Mouse (Mus musculus) hindbrain, embryonic 12.5 days (tissue): ENCODE data around the gene Mef2c. TPM values are rescaled to one million over a fixed set of nuclear protein-coding genes. Genes with fewer than 3 reads are reported as not detected.

ENCODE experiments used
- ATAC-seq: fragments of 200-750 bp; cut with Nextera tagmentation; 2 replicates; pipeline ENCODE4 v1.8.0; 2017; ENCODE audit warnings: moderate TSS enrichment; ENCODE audit not compliant: low FRiP score
- H3K27ac ChIP-seq: fragments of 300-500 bp; sonication (generic); 2 replicates; pipeline ENCODE4 v1.5.1; 2016; ENCODE audit warnings: mild to moderate bottlenecking
- H3K27me3 ChIP-seq: fragments of 300-500 bp; sonication (generic); 2 replicates; pipeline ENCODE4 v1.6.1; 2016; ENCODE audit warnings: mild to moderate bottlenecking
- H3K36me3 ChIP-seq: fragments of 300-500 bp; sonication (generic); 2 replicates; pipeline ENCODE4 v1.6.1; 2016; ENCODE audit warnings: mild to moderate bottlenecking
- H3K4me1 ChIP-seq: fragments of 300-500 bp; sonication (generic); 2 replicates; pipeline ENCODE4 v1.6.1; 2016
- H3K4me2 ChIP-seq: fragments of 300-500 bp; sonication (generic); replicated peaks from 2 replicates; pipeline ENCODE4 v1.6.1; 2016; ENCODE audit warnings: mild to moderate bottlenecking
- H3K4me3 ChIP-seq: fragments of 300-500 bp; sonication (generic); 2 replicates; pipeline ENCODE4 v1.5.1; 2016; ENCODE audit warnings: mild to moderate bottlenecking
- H3K9ac ChIP-seq: fragments of 300-500 bp; sonication (generic); 2 replicates; pipeline ENCODE4 v1.6.1; 2016; ENCODE audit warnings: mild to moderate bottlenecking, moderate library complexity
- H3K9me3 ChIP-seq: fragments of 300-500 bp; sonication (generic); replicated peaks from 2 replicates; pipeline ENCODE4 v1.6.1; 2016; ENCODE audit warnings: mild to moderate bottlenecking
- WGBS: fragments of 180-500 bp; shearing (Covaris S2); methylation state at CpG from one replicate; pipeline ENCODE4 v1.1.7; 2016; 5-methylcytosine and 5-hydroxymethylcytosine counted together
- polyA plus RNA-seq: library from polyadenylated mRNA; unstranded; fragments of >200 nt; fragmentation: Nextera tagmentation; extraction: Ambion mirVana; gene quantifications from 2 replicates; pipeline ENCODE4 v1.2.1, GENCODE M21; 2016

Mef2c gene
- polyA plus RNA-seq, 1 experiment from 2014 or later = 28.9 TPM

DNA sequence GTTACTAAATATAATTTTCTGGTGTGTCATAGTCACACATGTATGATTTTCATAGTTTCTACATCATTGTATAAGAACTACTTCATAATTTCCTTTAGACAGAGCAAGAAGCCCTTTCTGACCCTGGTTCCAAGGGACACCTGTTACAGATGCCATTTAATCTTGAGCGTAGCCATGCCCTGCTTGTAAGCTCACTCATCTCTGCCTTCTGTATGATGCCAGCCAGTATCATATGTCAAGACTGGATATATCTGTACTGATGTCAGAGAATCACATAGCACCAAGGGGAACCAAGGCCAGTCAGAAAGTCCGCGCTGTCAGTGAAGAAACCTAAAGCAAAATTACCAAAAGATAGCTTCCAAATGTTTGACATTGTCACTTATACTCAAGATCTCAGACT, 133.8 kb downstream of the Mef2c start:
- Histone ChIP-seq H3K9me3 (no peaks in the 10 kb centered on the region), H3K4me3 (no peak overlapping the region), H3K4me2 (no peak overlapping the region), H3K9ac (no peak overlapping the region), H3K36me3 (no peaks in the 10 kb centered on the region), H3K27me3 (no peaks in the 10 kb centered on the region), H3K4me1 (no peaks in the 10 kb centered on the region), H3K27ac (no peak overlapping the region)
- no peak for ATAC-seq
- WGBS = 97% methylated on average over 3 of the region's 3 CpGs

DNA sequence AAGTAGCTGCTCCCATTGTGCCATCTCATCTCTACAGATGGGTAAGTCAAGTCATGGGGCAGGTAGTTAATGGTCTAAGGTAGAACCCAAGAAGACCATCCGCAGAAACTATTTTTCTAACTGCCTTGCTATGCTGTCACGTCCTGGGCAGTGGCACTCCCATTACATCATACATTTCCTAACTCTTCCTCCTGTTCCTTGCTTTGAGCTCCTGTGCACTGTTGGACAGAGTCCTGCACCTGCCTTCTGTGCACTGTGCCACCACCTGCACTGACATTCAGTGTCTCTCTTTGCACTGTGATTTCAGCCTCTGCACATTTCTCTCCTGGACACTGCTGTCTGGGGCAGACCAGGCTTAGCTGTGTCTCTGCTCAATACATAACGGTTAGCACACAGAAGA, 134.9 kb downstream of the Mef2c start:
- no peak overlapping the region for H3K27ac ChIP-seq
- no peaks in the 10 kb centered on the region for H3K4me1 ChIP-seq
- WGBS = 89% methylated on average over 3 of the region's 3 CpGs
- H3K9me3 ChIP-seq = no peaks in the 10 kb centered on the region
- no peak overlapping the region for H3K4me3 ChIP-seq
- no peaks in the 10 kb centered on the region for H3K36me3 ChIP-seq
- no peak for ATAC-seq
- H3K9ac ChIP-seq = no peak overlapping the region
- H3K4me2 ChIP-seq = no peak overlapping the region
- no peaks in the 10 kb centered on the region for H3K27me3 ChIP-seq

DNA sequence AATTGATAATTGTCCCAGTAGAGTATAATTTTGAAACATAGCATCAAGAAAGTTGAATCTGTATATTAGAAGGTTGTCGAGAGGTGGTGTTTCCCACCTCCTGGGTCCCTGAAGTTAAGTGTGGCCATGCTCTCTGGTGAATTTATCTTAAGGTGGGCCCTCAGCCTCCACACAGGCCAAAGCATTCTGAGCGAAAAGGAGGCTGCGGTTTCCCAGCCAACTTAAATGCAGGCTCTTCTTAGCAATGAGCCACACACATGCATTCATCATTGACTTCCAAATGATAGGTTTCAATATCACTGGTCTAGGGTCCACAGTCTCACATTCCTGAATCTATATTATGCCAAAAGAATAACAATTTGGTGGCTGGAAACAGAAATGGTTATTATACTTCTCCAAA, 145.2 kb downstream of the Mef2c start:
- no peak for ATAC-seq
- H3K4me2 ChIP-seq = no peak overlapping the region
- no peak overlapping the region for H3K9ac ChIP-seq
- H3K4me3 ChIP-seq = no peak overlapping the region
- no peaks in the 10 kb centered on the region for H3K27me3 ChIP-seq
- no peak overlapping the region for H3K27ac ChIP-seq
- H3K36me3 ChIP-seq = no peaks in the 10 kb centered on the region
- 93% methylated on average over 3 of the region's 3 CpGs for WGBS
- no peaks in the 10 kb centered on the region for H3K9me3 ChIP-seq
- H3K4me1 ChIP-seq = no peaks in the 10 kb centered on the region

DNA sequence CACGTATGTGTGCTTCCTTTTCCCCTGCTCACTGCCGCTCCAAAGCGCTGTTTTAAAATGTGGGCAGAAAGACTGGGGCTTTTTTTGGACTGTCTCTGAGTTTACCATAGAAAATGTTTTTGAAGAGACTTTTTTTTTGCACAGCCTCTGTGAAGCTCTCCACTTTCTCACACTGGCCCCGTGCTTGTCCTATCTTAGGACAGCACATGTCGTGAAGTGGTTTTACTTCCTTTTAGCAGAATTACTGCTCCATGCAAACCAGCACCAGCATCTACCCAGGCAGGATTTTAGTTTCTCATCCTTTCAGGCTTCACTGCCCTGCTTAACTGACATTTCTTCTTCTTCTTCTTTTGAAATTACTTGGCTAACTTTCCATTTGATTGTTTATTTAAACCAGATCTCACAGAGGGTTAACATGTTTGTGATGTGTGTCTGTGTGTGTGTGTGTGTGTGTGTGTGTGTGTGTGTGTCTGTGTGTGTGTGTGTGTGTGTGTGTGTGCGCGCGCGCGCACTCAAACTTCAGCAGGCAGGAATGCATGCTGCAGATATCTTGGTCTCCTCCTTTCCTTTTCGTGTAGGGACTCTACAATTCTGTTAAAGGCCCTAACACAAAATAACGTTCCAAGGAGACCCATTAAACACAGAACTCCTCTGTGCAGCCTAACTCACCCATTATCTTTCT, 146.1 kb downstream of the Mef2c start:
- 82% methylated on average over 12 of the region's 12 CpGs for WGBS
- Histone ChIP-seq H3K4me2 (no peak overlapping the region), H3K27me3 (no peaks in the 10 kb centered on the region)

DNA sequence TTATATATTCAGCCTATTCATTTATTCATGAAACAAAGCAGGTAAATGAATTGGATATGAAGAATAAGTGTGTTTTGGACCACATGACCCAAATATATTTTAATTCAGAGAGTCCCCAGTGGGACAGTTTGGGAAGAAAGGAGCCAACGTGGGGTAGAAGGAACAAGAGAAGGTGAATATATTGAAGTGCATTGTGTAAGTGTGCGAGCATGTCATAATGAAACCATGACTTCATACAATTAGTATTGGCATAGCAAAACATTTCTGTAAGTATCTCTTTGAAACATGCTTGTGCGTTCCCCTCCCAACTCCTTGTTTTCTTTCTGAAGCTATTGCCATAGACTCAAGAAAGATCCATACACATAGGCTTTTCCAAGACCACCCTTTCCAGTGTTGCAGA, 147.0 kb downstream of the Mef2c start:
- no peaks in the 10 kb centered on the region for H3K27me3 ChIP-seq
- H3K4me1 ChIP-seq = 0 out of 2 replicates have a peak, but pooled peaks cover 3% of the 10 kb centered on the region
- H3K9me3 ChIP-seq = no peaks in the 10 kb centered on the region
- no peaks in the 10 kb centered on the region for H3K36me3 ChIP-seq
- H3K9ac ChIP-seq = no peak overlapping the region
- H3K27ac ChIP-seq = no peak overlapping the region
- no peak overlapping the region for H3K4me3 ChIP-seq
- whole genome bisulfite sequencing = 90% methylated on average over 3 of the region's 3 CpGs
- ATAC-seq = no peak
- no peak overlapping the region for H3K4me2 ChIP-seq

More for the DNA sequence above, 146.1 kb downstream of the Mef2c start:
- H3K4me1 ChIP-seq = no peaks in the 10 kb centered on the region
- no peak overlapping the region for H3K4me3 ChIP-seq
- no peaks in the 10 kb centered on the region for H3K9me3 ChIP-seq
- no peak overlapping the region for H3K9ac ChIP-seq
- no peak for ATAC-seq
- no peaks in the 10 kb centered on the region for H3K36me3 ChIP-seq
- H3K27ac ChIP-seq = no peak overlapping the region

DNA sequence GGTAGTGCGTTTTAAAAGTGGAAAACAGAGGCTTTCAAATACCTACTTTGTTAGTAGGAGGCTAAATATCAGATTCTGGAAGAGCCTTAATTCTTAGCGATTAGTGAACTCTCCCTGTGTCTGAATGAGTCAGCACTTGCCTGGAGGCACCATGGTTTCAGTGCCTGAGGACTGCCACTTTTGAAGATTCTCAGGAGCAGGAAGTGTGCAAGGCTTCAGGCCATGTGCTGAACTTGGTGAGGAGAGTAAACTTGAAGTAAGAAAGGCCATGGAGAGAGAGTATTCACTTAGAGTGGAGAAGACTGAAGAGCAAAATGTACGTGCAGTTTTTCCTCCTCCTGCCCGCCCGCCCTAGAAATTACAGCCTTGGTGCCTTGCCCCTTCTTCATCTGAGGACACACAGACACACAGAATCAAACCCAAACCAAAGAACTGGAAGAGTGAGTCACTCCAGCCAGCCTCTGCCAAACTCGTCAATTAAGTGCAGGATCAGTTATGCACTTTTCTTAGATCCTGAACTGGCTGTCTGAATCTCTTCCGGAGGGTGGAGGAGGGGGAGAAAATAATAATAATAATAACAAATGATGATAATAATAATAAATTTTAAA, 148.2 kb downstream of the Mef2c start:
- 87% methylated on average over 7 of the region's 7 CpGs for WGBS
- Histone ChIP-seq H3K4me3 (no peak overlapping the region), H3K27me3 (no peaks in the 10 kb centered on the region), H3K4me2 (no peak overlapping the region), H3K27ac (no peak overlapping the region), H3K36me3 (no peaks in the 10 kb centered on the region), H3K9me3 (no peaks in the 10 kb centered on the region), H3K4me1 (0 out of 2 replicates have a peak, but pooled peaks cover 3% of the 10 kb centered on the region), H3K9ac (no peak overlapping the region)
- ATAC-seq = no peak

DNA sequence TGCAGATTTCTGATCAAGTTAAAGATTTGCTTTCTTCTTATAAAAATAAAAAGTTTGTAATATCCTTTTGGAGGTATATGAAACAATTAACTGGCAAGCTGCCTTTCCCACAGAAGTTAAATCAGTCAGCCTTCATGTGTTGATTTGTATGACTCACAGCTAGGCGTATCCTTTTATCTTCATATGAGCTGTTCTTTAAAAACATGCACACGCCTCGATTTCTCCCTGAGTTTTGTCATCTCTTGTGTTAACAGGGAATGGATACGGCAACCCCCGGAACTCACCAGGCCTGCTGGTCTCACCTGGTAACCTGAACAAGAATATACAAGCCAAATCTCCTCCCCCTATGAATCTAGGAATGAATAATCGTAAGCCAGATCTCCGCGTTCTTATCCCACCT, 148.7 kb downstream of the Mef2c start:
- Histone ChIP-seq H3K27me3 (no peaks in the 10 kb centered on the region), H3K4me1 (0 out of 2 replicates have a peak, but pooled peaks cover 3% of the 10 kb centered on the region), H3K36me3 (no peaks in the 10 kb centered on the region), H3K9ac (no peak overlapping the region), H3K4me3 (no peak overlapping the region), H3K4me2 (no peak overlapping the region), H3K27ac (no peak overlapping the region), H3K9me3 (no peaks in the 10 kb centered on the region)
- WGBS = 91% methylated on average over 8 of the region's 8 CpGs
- no peak for ATAC-seq

DNA sequence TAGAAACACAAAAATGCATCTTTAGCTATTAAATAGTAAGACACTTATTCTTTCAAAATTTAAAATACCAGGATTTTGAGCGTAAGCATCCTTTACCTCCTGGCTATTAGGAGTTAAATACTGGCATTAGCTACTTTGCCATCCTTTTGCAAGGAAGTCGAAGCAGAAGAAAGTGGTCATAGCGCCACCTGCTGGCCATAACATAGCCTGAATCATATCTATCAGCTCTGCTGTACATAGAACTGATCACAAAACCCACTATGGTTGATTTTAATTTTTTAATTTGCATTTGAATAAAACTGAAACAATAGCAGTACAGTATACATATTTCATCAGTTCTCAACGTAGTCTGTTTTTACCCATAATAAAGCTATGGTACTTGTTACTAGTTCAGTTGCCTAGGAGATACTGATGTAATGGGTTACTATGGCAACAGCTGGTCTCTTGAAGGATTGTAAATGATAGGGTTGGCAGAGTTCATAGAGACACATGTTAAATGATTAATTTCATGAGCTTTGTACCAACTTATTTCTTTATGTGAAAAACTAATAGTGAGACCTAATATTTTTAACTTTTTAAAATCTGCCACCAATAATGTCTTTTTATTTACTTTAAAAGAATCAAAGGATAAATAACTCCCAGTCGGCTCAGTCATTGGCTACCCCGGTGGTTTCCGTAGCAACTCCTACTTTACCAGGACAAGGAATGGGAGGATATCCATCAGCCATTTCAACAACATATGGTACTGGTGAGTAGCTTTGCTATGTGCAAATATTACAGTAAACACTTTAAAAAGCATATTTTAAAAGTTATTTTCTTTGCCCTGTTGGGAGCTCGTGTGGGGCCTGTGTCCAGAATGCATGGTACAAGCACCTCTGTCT, 151.3 kb downstream of the Mef2c start:
- 24% methylated on average over 8 of the region's 8 CpGs for WGBS
- Histone ChIP-seq H3K27me3 (no peaks in the 10 kb centered on the region), H3K27ac (no peak overlapping the region), H3K4me1 (0 out of 2 replicates have a peak, but pooled peaks cover 3% of the 10 kb centered on the region), H3K4me3 (no peak overlapping the region), H3K36me3 (no peaks in the 10 kb centered on the region), H3K9me3 (no peaks in the 10 kb centered on the region), H3K4me2 (0 out of 2 replicates have a peak overlapping the region, but pooled peaks have one; percentile 11), H3K9ac (no peak overlapping the region)
- ATAC-seq = peak; percentile 93

DNA sequence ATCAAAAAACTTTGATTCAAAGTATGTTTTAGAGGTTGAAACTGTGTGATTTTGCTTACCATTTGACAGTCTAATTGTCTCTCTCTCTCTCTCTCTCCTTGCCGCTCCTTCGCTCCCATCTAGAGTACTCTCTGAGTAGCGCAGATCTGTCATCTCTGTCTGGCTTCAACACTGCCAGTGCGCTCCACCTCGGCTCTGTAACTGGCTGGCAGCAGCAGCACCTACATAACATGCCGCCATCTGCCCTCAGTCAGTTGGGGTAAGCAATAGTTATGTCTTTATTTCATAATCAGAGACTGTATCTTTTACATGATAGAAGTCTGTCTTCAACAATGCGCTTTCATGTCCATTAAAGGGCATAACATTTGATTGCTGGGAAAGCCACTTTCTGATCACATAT, 152.3 kb downstream of the Mef2c start:
- WGBS = 71% methylated on average over 7 of the region's 7 CpGs
- Histone ChIP-seq H3K27me3 (no peaks in the 10 kb centered on the region), H3K9me3 (no peaks in the 10 kb centered on the region), H3K27ac (no peak overlapping the region), H3K4me2 (no peak overlapping the region), H3K36me3 (no peaks in the 10 kb centered on the region), H3K9ac (no peak overlapping the region), H3K4me3 (no peak overlapping the region), H3K4me1 (0 out of 2 replicates have a peak, but pooled peaks cover 3% of the 10 kb centered on the region)
- ATAC-seq = no peak

DNA sequence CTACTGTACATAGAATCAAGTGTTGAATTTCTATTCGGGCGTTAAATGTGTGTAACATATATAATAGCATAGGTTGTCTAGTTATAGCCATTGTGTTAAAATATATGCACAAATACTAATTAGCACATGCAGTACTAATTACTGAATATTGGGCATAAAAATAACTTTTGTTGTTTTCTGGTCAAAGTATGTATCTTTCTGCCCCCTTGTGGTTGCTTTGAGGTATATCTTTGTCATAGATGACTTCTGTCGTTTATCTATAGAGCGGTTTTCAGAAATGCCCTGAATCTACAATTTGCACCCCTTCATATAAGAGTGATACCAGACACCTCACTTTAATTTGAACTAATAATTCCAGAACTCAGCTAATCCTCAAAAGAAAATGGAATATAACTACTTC, 152.9 kb downstream of the Mef2c start:
- no peaks in the 10 kb centered on the region for H3K27me3 ChIP-seq
- H3K36me3 ChIP-seq = no peaks in the 10 kb centered on the region
- WGBS = 78% methylated on average over 4 of the region's 4 CpGs
- H3K4me2 ChIP-seq = no peak overlapping the region
- H3K9me3 ChIP-seq = no peaks in the 10 kb centered on the region
- no peak overlapping the region for H3K9ac ChIP-seq
- no peak for ATAC-seq
- 0 out of 2 replicates have a peak, but pooled peaks cover 3% of the 10 kb centered on the region for H3K4me1 ChIP-seq
- no peak overlapping the region for H3K4me3 ChIP-seq
- H3K27ac ChIP-seq = no peak overlapping the region

DNA sequence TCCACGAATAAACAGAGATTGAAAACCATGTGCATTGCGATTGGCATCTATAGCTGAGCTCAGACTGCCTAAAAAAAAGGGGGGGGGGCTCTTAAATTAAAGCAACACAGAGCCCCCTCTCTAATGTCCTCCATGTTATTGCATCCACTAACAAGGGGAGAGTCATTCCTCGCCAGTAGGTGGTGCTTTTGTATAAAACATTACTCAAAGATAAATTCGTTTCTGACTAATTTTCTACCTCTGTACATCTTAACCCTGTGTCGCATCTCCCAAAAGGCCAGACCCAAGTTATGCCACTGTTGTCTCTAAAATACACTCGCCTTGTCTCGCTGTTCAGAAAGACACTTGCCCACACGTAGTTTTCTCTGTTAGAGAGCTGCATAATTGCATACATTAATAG, 156.9 kb downstream of the Mef2c start:
- Histone ChIP-seq H3K4me1 (no peaks in the 10 kb centered on the region), H3K9me3 (no peaks in the 10 kb centered on the region), H3K4me3 (no peak overlapping the region), H3K36me3 (no peaks in the 10 kb centered on the region), H3K27me3 (no peaks in the 10 kb centered on the region), H3K27ac (no peak overlapping the region), H3K4me2 (no peak overlapping the region), H3K9ac (no peak overlapping the region)
- 55% methylated on average over 8 of the region's 8 CpGs for WGBS
- peak; percentile 26; the same call in 1 of the 2 replicates for ATAC-seq

DNA sequence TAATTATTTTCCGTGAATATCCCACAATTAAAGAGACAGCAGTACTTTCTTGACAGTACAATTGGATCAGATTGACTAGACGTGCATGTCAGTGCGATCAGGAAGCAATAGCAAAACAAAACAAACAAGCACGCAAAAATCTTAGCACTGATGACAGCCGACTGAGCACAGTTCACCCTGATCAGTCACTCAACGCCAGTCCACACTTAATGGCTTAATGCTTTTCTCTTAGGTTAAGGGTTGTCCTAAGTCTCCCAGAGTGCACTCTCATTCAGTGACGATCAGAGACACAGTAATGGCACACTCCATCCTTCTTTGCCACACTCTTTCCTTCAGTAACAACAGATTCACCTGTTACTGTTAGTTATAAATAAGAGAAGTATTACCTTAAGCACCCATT, 157.3 kb downstream of the Mef2c start:
- 60% methylated on average over 7 of the region's 7 CpGs for WGBS
- no peaks in the 10 kb centered on the region for H3K4me1 ChIP-seq
- H3K9me3 ChIP-seq = no peaks in the 10 kb centered on the region
- no peak overlapping the region for H3K4me3 ChIP-seq
- no peaks in the 10 kb centered on the region for H3K27me3 ChIP-seq
- ATAC-seq = 0 out of 2 replicates have a peak, but pooled peaks have one; percentile 35
- no peak overlapping the region for H3K9ac ChIP-seq
- H3K4me2 ChIP-seq = no peak overlapping the region
- H3K27ac ChIP-seq = no peak overlapping the region
- no peaks in the 10 kb centered on the region for H3K36me3 ChIP-seq
